Mouse (Mus musculus) Muller cell, postnatal 12 days (primary cell): ENCODE data around the gene Tef.

Experiments
- DNase-seq: peaks from one replicate; pipeline ENCODE4 v3.0.0-alpha.2; 2015; ENCODE audit errors: inconsistent ontology term

The Tef gene

DNA sequence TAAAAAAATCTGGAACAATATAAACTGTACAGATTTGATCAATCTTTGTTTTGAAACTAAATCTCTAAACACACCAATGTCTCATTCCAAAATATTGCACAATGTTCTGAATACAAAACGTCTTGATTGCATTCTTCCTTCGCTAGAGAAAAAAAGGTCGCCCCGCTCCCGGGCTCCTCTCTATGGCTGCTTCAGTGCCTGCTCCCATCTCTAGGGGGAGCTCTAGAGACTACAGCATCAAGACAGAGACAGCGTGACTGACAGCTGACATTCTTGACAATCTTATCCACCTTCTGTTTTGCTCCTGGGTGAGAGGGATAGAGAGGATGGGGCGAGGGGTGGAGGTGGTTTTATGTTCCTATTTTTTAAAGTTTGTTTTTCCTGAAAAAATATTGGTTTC is 46.1 kb downstream of the Tef start:
- peak; percentile 52 for DNase-seq

DNA sequence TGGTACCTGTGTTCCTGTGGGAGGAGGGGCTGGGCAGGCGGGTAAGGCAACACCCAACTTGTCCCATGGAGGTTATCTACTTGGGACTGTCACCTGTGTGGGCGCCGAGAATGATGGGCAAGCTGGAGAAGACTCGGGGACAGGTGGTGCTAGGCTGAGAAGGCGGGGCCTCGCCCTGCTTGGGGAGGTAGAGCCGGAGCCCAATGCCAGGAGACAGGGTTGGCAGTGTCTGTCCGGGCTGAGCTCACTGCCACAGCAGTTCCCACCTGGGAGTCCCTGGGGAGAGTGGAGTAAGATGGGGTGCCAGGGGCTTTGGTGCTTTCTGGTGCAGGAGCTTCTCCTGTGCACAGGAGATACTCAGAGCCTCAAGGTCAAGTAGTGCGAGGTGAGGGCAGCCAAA is 46.9 kb downstream of the Tef start:
- DNase-seq, result no peak

GRCm38 (mm10) chr15:81850718-81851117 is 48.5 kb downstream of the Tef start:
- DNase-seq, result no peak

DNA sequence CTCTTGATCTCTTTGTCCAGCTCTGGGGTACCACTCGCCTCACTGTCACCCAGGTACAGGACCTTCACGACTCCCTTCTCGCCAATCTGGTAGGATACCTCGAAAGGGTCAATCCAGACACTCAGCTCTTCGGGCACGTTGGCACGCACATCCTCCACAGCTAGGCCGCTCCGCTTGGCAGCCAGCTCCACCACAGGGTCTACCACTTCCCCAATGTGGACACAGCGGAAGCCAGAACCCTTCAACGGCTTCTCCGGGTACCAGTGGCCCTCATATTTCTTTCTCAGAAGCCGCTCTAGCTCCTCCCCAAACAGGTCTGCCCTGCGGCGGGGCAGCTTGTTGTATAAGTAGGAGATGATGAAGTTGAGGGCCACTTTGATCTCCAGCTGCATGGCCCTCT is 49.2 kb downstream of the Tef start:
- no peak for DNase-seq

DNA sequence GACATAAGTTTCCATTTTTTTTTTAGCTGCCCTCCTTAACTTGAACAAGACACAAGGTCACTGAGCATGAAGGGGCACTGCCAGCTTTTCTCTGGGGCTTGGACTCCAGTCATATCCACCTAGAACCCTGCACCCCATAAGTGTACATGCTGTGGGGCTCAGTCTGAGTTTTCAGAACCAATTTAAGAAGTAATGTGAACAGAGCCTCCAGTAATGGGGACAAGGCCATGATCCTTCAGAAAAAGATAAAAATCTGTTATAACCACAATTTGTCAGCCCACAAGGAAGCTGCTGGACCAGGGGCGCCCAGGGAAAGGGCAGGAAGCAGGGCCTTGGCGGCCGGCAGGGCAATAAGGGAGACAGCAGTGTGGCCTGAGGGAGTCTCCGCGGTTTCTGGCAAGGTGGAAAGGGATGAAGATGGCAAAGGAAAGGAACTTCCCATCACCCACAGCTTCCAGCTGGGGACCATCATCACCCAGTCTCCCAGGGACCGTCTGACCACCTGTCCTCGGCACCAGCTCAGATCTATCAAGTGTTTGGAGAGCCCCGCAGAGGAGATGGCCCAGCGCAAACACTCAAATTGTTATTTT is 50.3 kb downstream of the Tef start:
- no peak for DNase-seq

DNA sequence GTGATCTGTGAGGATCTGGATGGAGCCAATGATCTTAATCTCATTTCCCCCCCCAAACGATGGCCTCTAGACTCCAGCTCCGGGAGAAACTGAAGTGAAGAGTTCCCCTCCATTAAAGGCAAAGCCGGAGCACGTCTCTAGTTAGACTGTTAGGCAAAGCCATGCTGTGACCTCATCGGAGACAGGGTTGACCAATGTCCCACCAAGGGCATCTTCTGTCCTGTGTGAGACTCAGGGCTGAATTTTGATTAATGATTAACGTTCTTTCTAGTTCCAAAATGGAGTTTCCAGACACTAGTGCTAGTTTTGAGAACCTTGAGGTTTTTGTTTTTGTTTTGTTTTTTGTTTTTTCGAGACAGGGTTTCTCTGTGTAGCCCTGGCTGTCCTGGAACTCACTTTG is 50.9 kb downstream of the Tef start:
- DNase-seq, result no peak

GRCm38 (mm10) chr15:81856030-81856790 is 54.0 kb downstream of the Tef start:
- DNase-seq, result peak; percentile 91

- DNase-seq, result no peak
Observed at GRCm38 (mm10) chr15:81856938-81857723, 54.9 kb downstream of the Tef start.

GRCm38 (mm10) chr15:81857724-81858116 is 55.5 kb downstream of the Tef start:
- no peak for DNase-seq

DNA sequence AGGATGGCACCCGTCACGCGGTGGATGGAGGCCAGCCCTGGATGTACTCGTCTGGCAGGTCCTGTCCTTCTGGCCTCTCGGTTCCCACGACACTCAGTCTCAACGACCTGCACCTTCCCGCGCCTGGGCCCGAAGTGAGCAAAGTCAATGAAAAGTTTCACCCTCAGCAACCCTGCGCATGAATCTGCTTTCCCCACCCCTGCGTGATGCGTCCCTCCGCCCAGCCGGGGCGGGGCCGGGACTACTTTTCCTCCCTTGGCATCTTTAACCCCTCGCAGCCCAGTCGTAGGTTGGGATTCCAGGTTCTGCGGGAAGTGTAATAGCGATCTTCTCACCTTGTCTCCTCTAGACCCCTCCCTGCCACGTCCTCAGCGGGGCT is 55.9 kb downstream of the Tef start:
- peak; percentile 96 for DNase-seq

GRCm38 (mm10) chr15:81858517-81859329 is 56.5 kb downstream of the Tef start, which contains the start of gene Tob2:
Gene Tob2, minus strand, starts transcription at chr15:81858796.
- no peak for DNase-seq

- DNase-seq, result peak; percentile 94
Observed at GRCm38 (mm10) chr15:81859330-81860255, 57.4 kb downstream of the Tef start.

DNA sequence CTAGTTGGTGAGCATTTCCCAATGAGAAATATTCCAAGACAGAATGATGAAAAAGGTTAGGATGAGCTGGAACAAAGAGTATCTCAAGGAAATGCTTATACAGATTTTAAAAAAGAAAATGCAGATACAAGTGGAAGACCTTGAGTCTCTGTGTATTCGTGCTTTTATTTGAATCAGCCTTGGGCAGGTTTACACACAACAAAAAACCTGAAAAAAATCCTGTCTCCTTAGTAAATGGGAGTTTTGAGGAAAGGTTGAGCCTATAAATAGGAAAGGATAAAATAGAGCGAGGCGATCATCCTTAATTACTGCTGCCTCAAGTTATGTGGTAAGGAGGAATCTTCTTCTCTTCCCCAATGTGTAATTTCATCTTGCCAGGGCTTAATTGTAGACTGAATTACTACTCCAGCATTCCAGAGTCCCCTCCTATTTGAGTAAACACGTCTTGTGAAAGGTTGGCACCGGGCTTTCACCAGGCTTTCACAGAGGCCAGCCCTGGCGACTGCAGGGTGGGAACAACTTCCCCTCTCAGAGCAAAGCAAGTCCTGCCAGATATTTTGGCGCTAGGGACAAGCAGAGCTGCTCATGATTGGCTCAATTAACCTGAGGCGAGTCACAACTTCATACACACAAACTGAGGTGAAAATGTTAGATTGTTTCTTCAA is 58.4 kb downstream of the Tef start:
- peak; percentile 48 for DNase-seq

DNA sequence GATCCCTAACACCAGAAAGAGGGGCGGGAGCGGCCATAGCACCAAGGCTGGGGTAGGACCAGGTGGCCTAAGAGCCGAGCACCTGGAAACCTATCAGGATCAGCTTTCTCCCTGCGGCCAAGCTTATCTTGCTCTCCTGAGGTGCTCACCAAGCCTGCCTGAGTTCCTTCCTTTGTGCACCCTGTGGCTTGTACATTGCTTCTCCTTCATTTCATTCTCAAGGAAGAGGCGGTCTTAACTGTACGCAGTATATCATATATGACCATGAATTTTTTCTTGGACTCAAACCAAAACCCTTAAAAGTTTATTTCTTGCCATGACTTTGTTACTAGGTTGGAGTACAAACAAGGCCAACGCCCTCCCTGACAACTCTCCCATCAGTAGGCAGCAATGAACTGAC is 62.0 kb downstream of the Tef start:
- no peak for DNase-seq

- DNase-seq, result no peak
Observed at GRCm38 (mm10) chr15:81869985-81870384, 67.8 kb downstream of the Tef start.

DNA sequence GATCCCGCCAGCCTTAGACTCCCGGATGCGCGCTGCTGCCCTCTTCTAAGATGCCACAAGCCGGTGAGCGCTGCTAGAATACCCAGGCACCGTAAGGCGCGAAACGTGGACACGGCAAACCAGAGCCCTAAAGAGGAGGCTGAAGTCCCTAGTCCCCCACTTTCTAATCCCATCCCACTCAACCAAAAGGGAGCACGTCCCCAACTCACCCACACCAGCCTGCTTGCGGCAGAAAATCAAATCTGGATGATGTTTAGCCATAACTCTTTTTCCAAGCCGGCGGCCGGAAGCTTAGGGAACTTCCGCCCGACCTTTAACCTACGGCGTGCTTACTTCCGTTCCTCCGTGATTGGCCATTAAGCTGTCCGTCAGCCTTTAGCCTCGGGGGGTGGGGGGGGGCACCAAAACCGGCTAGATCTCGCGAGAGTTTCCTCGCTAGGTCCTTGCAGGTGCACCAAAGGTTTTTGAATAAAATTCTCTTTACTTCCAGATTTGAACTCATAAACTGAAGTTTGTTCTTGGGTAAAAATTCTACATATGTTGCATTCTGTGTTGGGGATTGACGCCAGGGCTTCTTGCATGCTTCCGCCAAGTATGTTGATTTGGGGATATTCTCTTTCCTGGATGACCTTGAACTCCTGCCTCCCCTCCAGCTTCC is 69.5 kb downstream of the Tef start, which contains the start of gene Phf5a:
TSS of gene Phf5a (minus strand) at position 308 of the 658 bp plus-strand sequence.
- peak; percentile 99 for DNase-seq

DNA sequence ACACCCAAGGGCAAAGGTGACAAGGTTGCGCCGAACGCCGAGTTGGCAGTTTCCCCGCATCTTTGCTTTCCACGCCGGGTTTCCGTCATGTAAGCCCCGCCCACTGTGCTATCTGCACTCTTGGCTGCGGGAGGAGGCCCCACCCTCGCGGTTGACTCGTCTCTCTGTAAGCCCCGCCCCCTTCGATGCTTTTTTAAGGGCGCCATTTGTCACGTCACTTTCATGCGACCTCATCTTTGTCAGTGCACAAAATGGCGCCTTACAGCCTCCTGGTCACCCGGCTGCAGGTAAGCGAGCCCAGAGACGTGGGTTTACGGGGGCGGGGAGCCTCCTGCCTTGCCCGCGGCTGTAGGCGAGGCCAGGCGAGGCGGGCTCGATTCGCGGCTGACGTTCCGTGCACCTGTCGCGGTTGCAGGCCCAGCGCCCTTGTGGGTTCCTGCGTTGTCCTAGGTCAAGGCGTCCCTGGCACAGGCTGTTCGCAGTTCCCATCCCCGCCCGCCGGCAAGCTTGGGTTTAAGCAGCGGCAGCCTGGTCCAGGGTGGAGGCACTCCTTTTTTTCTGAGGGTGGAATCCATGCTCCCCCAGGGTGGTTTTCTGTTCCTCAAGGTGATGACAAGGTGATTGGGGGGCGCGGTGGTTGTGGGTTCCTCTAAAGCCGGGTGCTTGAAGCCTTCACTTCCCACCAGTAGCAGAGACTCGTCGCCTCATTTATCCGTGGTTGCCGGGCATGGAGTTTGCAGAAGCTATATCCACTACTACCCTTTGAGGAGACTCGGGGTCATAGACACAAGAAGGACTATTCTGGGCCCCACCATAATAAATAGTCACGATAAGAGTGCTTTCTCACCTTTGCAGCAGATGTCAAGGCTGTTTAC is 70.3 kb downstream of the Tef start, which contains the start of gene Aco2:
TSS of gene Aco2 (plus strand) at position 48 of the 875 bp plus-strand sequence.
- peak; percentile 98 for DNase-seq
